Mouse (Mus musculus): ENCODE data around the gene Pde4d. TPM values are rescaled to one million over a fixed set of nuclear protein-coding genes. Genes with fewer than 3 reads are reported as not detected.

Gene Pde4d
- polyA plus RNA-seq, 1 experiment = 12.7 TPM

- TF ChIP-seq GATA1 (IDR thresholded peaks at IDR 0.05; ENCODE audit: low read length) = no peak
Measured at GRCm38 (mm10) chr13:109230335-109230987, 780.7 kb downstream of the Pde4d start.

DNA sequence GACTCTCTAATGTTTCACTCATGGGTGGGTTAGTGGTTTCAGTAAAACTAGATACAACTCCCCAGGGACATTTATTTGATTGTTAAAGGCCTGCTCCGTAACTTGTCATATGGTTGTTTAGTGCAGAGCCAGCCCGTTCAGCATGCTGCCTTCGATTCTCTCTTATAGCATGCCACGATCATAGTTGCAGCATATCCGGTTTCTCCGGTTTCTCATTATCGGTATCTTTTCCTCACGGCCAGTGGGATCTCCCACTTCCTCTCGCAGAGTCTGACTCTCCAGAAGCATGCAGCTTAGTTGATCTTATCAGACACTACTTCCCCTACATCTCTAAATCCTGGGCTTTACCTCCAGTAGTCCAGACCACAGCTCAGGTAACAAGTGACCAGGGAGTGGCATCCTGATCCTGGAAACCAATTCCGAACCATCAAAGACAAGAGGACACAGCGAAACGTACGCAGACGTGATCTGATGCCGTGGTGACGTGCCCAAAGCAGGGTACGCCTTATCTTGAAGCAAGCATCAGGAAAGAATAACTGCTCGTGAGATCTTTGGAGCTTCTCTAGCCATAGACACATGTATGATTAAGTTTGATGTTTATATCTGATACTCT, 782.2 kb downstream of the Pde4d start:
- TF ChIP-seq GATA1 (IDR thresholded peaks at IDR 0.05; ENCODE audit: low read length) = no peak

DNA sequence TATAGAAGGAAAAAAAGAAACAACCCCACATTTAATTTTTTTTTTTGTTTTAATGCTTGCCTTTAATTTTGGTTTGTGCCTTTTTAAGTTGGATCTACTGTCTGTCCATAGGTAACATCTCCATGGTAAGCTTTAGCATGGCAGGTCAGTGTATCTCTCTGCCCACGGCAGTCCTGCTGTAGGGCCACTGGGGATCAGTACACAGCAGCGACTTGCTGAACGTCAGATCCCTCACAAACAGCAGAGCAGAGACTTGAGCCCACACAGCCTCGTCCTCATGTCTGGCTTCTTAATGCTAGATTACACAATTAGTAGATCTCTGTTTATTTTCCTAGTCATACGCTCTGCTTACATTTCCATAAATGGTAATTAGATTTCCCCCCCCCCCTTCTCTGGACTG, 782.8 kb downstream of the Pde4d start:
- no peak for TF ChIP-seq GATA1 (IDR thresholded peaks at IDR 0.05; ENCODE audit: low read length)

DNA sequence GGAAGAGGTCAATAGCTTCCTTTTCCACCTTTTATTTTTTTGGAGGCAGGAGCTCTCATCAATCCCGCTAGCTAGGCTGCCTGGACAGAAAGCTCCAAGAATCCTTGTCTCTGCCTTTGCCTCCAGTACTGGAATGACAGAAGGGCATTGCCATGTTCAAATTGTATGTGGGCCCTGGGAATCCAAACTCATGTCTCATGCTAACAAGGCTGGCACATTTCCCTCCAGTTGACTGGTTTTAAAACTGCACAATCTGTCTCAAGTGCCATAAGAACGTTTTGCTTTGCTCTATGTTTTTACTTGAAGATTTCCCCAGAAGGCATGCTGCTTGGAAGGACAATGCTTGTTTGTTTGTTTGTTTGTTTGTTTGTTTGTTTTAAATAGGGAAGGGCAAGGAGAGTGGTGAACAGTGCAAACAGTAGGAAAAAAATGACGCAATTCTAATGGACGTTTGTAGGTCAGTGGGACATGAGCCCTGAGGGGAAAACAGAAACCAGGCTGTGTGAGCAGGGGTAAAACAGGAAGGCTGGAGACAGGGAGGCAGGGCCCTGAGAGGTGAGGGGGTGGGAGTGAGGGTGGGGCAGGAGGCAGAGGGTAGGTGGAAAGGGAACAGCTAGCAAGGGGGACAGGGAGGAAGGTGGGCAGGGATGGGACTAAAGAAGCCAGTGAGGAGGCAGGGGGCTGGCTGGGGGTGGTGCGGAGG, 784.3 kb downstream of the Pde4d start:
- TF ChIP-seq GATA1 (IDR thresholded peaks at IDR 0.05; ENCODE audit: low read length) = no peak

DNA sequence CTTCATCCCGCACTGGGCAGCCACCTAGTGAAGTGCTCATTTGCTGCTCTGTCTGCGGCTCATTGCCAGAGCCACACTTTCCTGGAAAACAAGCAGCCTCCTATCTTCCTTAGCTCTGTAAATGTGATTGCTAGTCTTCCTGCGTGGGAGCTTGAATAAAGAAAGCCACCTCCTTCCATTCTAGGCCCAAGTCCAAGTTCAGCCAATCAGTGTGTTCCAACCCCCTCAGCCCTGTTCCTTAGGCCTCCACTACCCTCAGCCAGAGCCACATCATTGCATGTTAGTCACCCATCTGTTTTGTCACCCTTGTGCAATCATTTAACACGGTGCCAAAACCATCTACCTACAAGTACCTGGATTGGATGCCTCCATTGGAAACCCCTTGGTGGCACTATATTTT, 786.3 kb downstream of the Pde4d start:
- TF ChIP-seq GATA1 (IDR thresholded peaks at IDR 0.05; ENCODE audit: low read length) = no peak

DNA sequence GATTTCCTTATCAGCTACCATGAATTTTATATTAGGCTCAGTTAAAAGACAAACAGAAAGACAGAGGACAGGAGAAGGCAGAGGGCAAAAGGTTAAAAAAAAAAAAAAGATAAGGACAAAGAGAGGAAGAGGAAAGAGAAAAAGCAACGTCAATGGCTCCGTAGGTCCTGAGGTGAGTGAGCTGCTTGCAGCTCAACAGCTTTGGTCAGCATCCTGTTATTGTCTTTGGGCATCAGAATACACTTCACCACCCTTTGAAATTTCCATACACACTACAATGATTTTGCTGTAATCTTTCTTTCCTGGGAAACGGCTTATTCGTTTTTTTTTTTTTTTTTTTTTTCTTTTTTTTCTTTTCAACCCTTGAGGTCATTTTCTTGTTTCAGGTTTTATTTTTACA, 788.9 kb downstream of the Pde4d start:
- no peak for TF ChIP-seq GATA1 (IDR thresholded peaks at IDR 0.05; ENCODE audit: low read length)

GRCm38 (mm10) chr13:109239296-109239695, 789.5 kb downstream of the Pde4d start:
- no peak for TF ChIP-seq GATA1 (IDR thresholded peaks at IDR 0.05; ENCODE audit: low read length)

DNA sequence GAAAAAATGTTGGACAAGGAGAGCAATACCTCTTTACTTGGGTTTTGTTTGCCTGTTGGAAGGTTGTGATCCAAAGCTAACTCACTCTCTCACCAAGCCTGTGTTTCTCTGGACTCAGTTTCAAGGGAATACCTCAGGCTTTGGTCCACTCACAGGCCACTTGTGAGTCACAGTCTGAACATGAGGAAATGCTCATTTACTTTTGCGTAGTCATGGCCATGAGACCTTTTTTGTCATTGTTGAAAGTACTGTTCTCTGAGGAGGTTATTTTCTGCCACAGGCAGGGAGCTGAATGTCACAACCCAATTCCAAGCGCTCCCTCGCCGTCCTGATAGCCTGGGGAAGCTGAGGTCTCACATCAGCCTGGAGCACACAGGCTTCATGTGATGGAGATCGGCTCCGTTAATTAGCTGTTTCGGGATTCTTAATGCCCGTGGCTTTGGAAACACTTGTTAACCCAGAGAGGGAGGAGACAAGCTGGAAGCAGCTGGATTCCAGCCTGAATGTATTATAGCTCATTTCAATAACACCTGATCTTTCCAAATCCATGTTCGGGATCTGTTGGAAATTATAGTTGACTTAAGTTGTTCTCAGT, 792.8 kb downstream of the Pde4d start:
- no peak for TF ChIP-seq GATA1 (IDR thresholded peaks at IDR 0.05; ENCODE audit: low read length)

DNA sequence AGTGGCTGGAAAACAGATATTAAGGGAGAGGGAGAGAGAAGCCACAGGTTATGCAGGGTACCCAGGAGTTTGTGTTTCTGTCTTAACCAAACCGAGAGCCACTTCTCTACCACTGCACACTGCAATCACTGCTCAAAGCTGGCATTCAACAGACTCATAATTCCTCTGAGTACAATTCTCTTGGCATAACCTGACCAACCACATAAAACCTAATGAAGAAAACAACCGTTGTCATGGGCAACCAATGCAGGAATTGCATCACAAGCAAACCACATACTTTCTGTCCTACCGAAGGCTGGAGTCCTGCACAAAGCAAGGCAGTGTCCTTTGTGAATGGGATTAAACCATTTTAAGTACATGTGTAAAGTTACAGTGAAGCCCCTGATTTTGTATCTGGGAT, 793.4 kb downstream of the Pde4d start:
- no peak for TF ChIP-seq GATA1 (IDR thresholded peaks at IDR 0.05; ENCODE audit: low read length)

DNA sequence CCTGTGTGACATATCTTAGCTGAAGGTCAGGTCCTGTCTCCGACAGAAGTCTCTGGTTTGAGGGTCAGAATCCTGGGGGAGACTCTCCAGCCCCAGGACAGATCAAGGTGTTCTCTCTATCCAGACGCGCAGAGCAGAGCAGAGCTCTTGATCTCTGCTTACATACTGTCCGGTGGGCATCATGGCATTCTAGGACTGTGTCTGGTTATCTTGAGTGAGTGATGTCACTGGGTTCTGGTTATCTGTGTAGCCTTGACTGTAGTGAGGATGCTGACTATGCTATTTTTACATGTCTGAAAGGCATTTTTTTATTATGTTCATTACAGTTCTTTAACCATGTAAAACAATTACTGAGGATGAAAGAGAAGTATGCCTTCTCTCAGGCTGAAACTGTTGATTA, 797.3 kb downstream of the Pde4d start:
- no peak for TF ChIP-seq GATA1 (IDR thresholded peaks at IDR 0.05; ENCODE audit: low read length)

- no peak for TF ChIP-seq GATA1 (IDR thresholded peaks at IDR 0.05; ENCODE audit: low read length)
Measured at GRCm38 (mm10) chr13:109249315-109249714, 799.6 kb downstream of the Pde4d start.

GRCm38 (mm10) chr13:109255634-109256033, 805.9 kb downstream of the Pde4d start:
- TF ChIP-seq GATA1 (IDR thresholded peaks at IDR 0.05; ENCODE audit: low read length) = no peak

- no peak for TF ChIP-seq GATA1 (IDR thresholded peaks at IDR 0.05; ENCODE audit: low read length)
Measured at GRCm38 (mm10) chr13:109260220-109260795, 810.6 kb downstream of the Pde4d start.

DNA sequence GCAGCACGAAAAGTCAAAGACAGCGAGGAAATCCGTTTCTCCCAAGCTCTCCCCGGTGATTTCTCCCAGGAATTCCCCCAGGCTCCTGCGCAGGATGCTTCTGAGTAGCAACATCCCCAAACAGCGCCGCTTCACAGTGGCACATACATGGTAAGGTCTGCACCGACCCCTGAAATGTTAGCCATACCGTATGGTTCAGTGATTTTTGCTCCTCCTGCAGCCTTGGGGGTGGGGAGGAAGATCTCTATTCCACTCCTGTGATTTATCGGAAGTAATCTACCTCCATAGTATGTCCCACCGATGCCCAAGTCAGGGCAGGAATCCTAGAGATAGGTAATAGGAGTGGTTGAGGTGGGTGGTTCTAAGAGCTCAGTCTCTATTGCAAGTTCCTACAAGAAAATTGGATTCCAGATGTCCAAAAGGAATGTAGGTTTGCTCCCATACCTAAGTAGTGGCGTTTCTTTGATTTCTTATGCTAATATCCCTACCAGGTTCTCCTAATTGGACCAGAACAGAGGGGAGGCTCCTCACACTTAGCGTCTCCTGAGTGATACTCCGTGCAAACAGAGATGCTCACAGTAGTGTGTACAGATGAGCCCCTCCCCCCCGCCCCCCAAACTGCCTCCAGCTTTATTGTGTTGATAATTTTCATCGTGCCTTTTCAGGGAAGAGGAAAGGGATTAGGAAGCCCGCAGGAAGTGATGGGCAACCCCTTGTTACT, 811.2 kb downstream of the Pde4d start:
- no peak for TF ChIP-seq GATA1 (IDR thresholded peaks at IDR 0.05; ENCODE audit: low read length)

- no peak for TF ChIP-seq GATA1 (IDR thresholded peaks at IDR 0.05; ENCODE audit: low read length)
Measured at GRCm38 (mm10) chr13:109261642-109262220, 812.0 kb downstream of the Pde4d start.
